Mouse (Mus musculus): ENCODE data around the gene Rhbdf2.
"Not testable (repeated sequence)": the region's sequence is repeated elsewhere in the genome, so short reads cannot be mapped to it uniquely, and the experiment has no call there.

The Rhbdf2 gene

DNA sequence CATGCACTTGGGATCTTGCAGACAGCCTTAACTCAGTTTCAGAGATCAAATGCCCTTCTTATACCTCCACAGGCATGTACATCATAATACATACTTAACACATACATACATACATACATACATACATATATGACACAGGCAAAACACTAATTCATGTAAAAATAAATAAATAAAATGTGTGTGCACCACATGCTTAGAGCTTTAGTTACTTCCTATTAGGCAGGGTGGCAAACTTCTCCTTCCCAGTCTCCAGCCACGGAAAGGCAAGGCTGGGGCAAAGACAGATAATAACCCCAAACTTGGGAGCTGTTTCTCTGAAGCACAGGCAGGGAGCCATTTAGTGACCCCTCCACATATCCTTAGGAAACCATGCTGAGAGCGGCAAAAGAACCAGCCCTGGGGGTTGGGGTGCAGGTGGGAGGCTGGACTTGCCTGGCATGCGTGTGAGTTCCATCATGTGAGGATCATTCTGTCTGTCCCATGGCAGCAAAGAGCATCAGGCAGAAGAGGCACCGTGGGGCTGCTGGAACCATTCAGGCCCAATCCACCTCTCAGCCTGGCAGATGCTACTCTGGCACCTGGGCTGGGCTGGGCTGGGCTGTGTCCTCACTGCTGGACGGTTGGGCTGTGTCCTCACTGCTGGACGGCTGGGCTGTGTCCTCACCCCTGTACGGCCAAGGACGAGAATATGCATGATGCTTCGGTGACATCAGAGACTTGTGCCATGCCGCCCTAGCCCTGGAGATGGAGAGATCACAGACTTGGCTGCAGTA is at the start of gene Rhbdf2:
TSS of gene Rhbdf2 (minus strand) at position 721 of the 773 bp plus-strand sequence.
- no peak for DNase-seq (ENCODE audit: low spot score)

GRCm38 (mm10) chr11:116676175-116676976 is 49.6 kb upstream of the Rhbdf2 start:
- DNase-seq (ENCODE audit: low spot score): no peak

GRCm38 (mm10) chr11:116675429-116675828 is 48.6 kb upstream of the Rhbdf2 start:
- DNase-seq (ENCODE audit: low spot score): not testable (repeated sequence)

GRCm38 (mm10) chr11:116674616-116675379 is 48.0 kb upstream of the Rhbdf2 start:
- no peak for DNase-seq (ENCODE audit: low spot score)

DNA sequence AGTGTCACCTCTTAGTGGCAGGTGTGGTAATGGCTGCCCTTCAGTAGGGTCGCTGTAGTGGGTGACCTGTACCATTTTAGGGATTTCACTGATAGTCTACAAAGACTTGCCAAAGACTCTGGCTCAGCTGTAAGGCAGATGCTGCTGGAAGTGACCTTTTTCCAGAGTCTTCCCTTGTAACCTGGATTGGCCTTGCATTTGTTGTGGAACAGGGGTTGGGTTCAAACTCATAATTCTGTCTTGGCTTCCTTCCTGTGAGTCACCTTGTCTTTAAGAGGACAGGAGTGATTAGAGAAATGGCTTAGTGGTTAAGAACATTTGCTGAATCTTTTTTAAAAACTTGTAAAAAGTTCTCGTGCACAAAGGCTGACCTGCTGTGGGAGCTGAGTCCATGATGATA is 46.6 kb upstream of the Rhbdf2 start:
- no peak for DNase-seq (ENCODE audit: low spot score)

DNA sequence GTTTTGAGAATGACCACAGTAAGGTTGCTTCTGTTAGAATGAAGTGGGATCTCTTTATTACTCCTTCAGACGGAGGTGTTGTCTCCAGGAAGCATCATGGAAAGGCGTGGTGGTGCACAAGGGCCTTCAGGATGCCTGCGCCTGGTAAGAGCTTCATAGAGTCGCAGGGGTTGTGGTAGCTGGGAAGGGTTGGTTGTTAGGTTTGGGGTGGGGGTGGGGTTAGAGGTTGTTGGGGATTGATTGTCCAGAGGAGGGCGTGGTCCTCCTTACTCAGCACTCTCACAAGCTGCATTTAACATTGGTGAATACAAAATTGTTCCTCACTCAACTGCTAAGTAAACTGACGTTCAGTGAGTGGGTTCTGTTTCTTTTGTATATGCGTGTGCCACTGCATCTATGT is 45.8 kb upstream of the Rhbdf2 start:
- peak; percentile 44 for DNase-seq (ENCODE audit: low spot score)

GRCm38 (mm10) chr11:116671845-116672434 is 45.1 kb upstream of the Rhbdf2 start:
- peak; percentile 25 for DNase-seq (ENCODE audit: low spot score)

DNA sequence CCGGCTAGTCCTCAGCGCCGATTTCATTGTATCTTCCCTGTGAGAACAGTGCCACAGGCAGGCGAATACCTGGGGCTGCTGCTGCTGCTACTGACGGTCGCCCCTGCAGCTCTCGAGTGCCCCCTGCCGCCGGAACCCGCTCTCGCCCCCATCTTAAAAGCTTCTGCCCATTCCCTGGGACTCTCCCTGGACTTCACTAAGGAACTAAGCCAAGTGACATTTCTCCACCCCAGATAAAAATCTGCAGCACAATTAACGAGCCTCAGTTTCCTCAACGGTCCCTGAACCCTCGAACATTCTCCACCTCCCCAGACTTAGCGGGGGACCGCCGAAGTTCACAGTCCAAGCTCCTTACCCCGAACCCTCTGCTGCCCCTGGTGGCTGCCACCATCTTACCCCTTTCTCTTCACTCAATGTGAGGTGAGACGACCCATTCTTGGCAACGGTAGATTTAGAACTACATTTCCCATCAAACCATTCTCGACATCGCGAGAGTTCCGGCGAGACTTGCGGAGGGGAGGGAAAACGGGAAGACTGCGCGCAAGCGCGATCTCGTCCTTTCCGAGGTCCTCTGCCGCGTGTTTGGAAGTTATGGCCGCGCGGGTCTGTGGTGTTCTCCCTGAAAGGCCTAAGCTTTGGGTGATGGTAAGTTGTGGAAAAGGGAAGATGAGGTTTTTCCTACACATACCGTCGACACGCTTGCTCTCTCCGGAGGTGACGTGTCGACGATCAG is 44.5 kb upstream of the Rhbdf2 start:
- peak; percentile 99 for DNase-seq (ENCODE audit: low spot score)

DNA sequence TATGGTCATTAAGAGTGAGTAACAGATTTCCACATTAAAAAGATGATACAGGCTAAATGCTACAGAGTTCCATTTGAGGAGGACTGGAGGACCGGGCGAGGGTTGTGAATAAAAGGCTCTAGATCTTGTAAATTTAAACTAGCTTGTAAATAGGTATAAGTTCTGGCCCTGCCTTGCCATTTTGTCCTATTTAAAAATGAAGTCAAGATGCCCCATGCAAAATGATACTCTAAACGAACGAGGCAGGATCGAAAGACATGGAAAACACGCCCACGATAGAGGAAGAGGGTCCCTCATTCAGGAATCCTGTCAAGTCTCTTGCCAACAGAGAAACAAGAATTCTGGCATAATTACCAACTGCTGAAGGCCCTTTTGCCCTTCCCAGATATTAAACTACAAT is 43.6 kb upstream of the Rhbdf2 start:
- DNase-seq (ENCODE audit: low spot score): no peak

- DNase-seq (ENCODE audit: low spot score): no peak
Observed at GRCm38 (mm10) chr11:116669787-116670365, 43.1 kb upstream of the Rhbdf2 start.

DNA sequence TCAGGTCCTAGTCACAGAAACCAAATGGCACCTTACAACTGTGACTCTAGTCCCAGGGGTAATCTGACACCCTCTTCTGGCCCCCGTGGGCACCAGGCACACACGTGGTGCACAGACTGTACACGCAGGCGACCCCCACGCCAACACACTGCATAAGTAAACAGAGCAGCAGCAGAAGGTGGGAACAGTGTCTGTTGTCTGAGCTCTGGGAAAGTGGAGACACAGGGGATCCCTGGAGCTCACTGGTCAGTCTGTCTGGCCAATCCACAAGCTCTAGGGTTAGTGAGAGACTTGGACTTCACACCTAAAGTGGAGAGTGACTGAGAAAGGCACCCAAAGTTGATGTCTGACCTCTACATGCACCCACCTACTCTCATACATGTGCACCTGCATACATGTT is 42.5 kb upstream of the Rhbdf2 start:
- DNase-seq (ENCODE audit: low spot score): no peak

- no peak for DNase-seq (ENCODE audit: low spot score)
Observed at GRCm38 (mm10) chr11:116668839-116669238, 42.0 kb upstream of the Rhbdf2 start.

DNA sequence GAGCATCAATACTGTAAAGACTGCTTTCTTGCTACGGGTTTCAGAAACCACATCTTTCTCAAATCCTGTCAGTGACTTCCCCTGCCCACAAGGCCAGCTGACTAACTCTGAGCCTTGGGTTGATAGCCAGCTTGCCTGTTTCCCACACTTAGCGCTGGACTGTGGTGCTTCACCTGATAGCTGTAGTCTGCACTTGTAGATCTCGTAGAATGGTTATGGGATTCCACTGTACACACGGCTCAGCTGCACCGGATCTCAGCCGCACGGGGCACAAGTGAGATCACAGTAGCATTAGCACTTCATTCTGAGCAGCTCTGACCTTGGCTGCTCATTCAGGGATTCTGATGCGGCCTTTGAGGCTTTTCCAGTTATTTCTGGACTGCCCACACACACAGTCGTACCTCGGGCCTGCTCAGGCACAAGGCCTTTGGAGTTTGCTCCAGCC is 41.6 kb upstream of the Rhbdf2 start:
- DNase-seq (ENCODE audit: low spot score): no peak

DNA sequence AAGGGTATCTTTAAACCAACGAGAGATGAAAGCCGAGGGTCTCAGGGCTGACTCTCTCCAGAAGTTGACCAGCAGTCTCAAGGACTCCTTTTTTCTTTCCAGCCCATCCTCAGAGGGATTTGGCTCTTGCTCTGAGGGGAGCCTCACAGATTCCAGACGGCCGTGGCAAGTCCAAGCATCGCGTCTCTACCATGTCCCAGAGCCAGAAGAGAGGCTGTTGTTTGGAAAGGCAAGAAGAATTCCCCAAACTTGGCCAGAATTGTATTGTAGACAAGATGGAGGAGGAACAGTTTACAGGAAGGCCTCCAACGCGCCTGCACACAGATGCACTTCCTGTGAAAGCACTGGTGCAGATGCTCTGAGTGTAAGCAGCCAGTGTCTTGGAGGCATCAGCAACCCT is 41.1 kb upstream of the Rhbdf2 start:
- DNase-seq (ENCODE audit: low spot score): no peak

GRCm38 (mm10) chr11:116667012-116667411 is 40.2 kb upstream of the Rhbdf2 start:
- not testable (repeated sequence) for DNase-seq (ENCODE audit: low spot score)

DNA sequence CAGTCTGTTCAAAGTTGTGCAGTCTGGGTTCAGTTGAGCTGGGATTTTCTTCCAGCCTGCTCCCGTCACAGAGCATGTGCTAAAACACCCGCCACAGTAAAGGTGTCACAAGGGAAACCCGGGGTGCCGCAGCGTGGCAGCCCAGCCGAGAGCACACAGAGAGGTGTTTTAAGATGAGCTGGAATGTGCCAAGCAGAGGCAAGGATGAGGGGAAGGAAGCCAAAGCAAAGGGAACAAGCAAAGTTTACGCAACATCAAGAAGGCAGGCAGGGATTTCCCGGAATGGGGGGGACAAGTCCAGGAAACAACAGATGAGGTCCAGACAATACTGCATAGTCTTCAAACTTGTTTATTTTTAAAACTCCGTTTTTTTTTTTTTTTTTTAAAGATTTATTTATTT is 39.7 kb upstream of the Rhbdf2 start:
- no peak for DNase-seq (ENCODE audit: low spot score)

GRCm38 (mm10) chr11:116665289-116665688 is 38.5 kb upstream of the Rhbdf2 start:
- DNase-seq (ENCODE audit: low spot score): no peak

DNA sequence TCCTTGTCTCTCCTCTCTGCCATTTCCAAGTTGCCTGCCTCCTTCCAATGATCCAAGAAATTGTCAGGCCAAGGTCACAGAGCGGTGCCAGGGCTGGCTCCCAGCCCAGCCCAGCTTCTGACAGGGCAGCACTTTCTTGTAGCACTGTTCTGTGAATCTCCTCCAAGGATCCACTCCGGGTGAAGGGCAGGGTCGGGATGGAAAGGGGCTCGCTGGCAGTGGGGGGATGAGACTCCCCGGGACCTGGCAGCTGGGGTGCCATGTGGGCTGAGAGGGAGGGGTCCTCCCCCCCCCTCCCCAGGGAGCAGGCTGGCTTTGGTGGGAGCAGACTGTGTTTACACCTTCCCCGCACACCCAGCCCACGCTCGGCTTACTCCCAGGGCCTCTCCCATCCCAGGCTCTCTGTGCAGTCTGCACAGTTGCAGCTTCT is 35.1 kb upstream of the Rhbdf2 start:
- no peak for DNase-seq (ENCODE audit: low spot score)

DNA sequence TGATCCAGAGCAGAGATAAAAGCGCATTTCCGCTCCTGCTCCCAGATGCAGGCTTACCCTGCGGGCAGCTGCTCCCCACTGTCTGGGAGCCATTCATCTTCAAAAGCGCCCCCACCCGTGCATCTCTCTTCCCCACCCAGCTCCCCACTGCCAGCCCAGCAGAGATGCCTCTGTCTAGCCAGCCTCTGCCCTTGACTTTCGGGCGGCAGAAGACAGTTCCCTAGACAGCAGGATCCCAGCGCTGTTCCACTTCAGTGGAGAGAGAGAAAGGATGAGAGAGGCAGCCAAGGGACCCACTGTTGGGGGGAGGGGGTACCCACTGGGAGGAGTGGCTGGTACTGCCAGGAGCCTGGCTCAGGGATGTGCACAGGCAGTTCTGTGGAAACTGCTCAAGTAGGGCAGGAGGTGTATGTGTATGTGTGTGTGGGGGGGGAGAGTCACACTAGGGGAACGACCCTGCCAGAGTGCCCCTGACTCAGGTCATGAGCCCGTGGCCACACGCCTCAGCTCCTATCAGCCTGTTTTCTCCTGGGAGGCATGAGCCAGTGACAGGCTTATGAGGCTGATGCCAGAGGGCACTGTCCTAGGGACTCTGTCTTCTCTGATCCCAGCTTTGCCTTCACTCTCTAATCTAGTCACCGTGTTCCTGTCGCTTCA is 34.6 kb upstream of the Rhbdf2 start:
- no peak for DNase-seq (ENCODE audit: low spot score)

DNA sequence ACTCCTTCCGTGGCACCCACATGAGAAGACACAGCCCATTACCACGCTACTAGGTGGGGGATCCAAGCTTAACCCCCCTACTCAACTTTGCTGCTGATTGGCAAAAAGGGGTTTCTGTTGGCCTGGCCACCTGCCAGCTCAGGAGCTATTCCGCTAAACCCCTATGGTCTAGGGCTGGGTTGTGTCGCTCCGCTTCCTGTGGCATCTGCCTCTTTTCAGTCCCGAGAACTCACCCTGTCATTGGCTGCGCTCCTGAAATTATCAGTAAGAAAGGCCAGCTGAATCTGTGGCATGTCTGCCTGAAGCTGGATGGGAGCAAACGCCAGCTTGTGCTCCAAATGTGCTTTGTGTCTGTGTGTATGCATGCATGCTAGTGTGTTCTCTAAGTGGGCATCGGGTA is 33.4 kb upstream of the Rhbdf2 start:
- DNase-seq (ENCODE audit: low spot score): no peak

All from c-Kit-positive CD71-positive TER-119-positive erythroid progenitor cells, embryonic 14.5 days (primary cell).